Mouse (Mus musculus) thymus, adult 2 months (tissue): ENCODE measurements around the gene Mapkap1.
"Not testable (repeated sequence)": the region's sequence is repeated elsewhere in the genome, so short reads cannot be mapped to it uniquely, and the experiment has no call there.

Source experiments
- CTCF ChIP-seq: fragments of 200-500 bp; IDR thresholded peaks from 2 replicates; pipeline ENCODE4 v1.5.1; 2012; ENCODE audit warnings: mild to moderate bottlenecking, control low read depth, low read length, moderate library complexity, borderline replicate concordance; ENCODE audit not compliant: control insufficient read depth, poor library complexity, insufficient read depth; ENCODE audit errors: extremely low read depth
- POLR2A ChIP-seq: fragments of 200-500 bp; IDR thresholded peaks from 2 replicates; pipeline ENCODE4 v1.6.1; 2012; ENCODE audit warnings: mild to moderate bottlenecking, low read length, control low read depth, moderate library complexity; ENCODE audit not compliant: control insufficient read depth, poor library complexity, insufficient read depth; ENCODE audit errors: extremely low read depth

GRCm38 (mm10) chr2:34506162-34506561 lies 99.6 kb downstream of the Mapkap1 start:
- not testable (repeated sequence) for TF ChIP-seq POLR2A, CTCF
